Mouse (Mus musculus): ENCODE data around the gene Camsap1. TPM values are rescaled to one million over a fixed set of nuclear protein-coding genes. Genes with fewer than 3 reads are reported as not detected.

The Camsap1 gene
- polyA plus RNA-seq, 1 experiment from 2014 or later = 14.1 TPM

- Histone ChIP-seq H3K9me3 (replicated peaks; ENCODE audit: control insufficient read depth, low read length) (no peaks in the 10 kb centered on the region), H3K9ac (ENCODE audit: low read depth, low read length) (no peak overlapping the region), H3K27ac (ENCODE audit: low read depth, low read length) (no peak overlapping the region), H3K4me2 (no peak overlapping the region), H3K4me3 (ENCODE audit: low read depth, low read length) (no peak overlapping the region), H3K36me3 (ENCODE audit: control insufficient read depth, insufficient read depth, low read length) (no peaks in the 10 kb centered on the region), H3K4me1 (ENCODE audit: control insufficient read depth, insufficient read depth, low read length) (no peaks in the 10 kb centered on the region; the same call in 1 of the 2 replicates), H3K27me3 (ENCODE audit: control insufficient read depth, insufficient read depth, low read length) (no peaks in the 10 kb centered on the region)
- no peak for ATAC-seq (replicated peaks; ENCODE audit: insufficient number of reproducible peaks, low FRiP score, low TSS enrichment)
- whole genome bisulfite sequencing (ENCODE audit: insufficient replicate concordance) = 86% methylated on average over 1 of the region's 1 CpGs
Measured at GRCm38 (mm10) chr2:25989651-25990050, 6.6 kb upstream of the Camsap1 start.

- Histone ChIP-seq H3K4me2 (no peak overlapping the region), H3K27me3 (ENCODE audit: control insufficient read depth, insufficient read depth, low read length) (no peaks in the 10 kb centered on the region), H3K4me3 (ENCODE audit: low read depth, low read length) (no peak overlapping the region), H3K9me3 (replicated peaks; ENCODE audit: control insufficient read depth, low read length) (no peaks in the 10 kb centered on the region), H3K4me1 (ENCODE audit: control insufficient read depth, insufficient read depth, low read length) (peaks cover 6% of the 10 kb centered on the region), H3K27ac (ENCODE audit: low read depth, low read length) (no peak overlapping the region), H3K36me3 (ENCODE audit: control insufficient read depth, insufficient read depth, low read length) (no peaks in the 10 kb centered on the region), H3K9ac (ENCODE audit: low read depth, low read length) (no peak overlapping the region)
- WGBS (ENCODE audit: insufficient replicate concordance) = 74% methylated on average over 6 of the region's 6 CpGs
- ATAC-seq (replicated peaks; ENCODE audit: insufficient number of reproducible peaks, low FRiP score, low TSS enrichment) = no peak
Measured at GRCm38 (mm10) chr2:25987817-25988216, 4.7 kb upstream of the Camsap1 start.

GRCm38 (mm10) chr2:25986601-25987000 is 3.5 kb upstream of the Camsap1 start:
- 63% methylated on average over 5 of the region's 5 CpGs for WGBS (ENCODE audit: insufficient replicate concordance)
- no peaks in the 10 kb centered on the region for H3K9me3 ChIP-seq (replicated peaks; ENCODE audit: control insufficient read depth, low read length)
- peaks cover 8% of the 10 kb centered on the region for H3K4me1 ChIP-seq (ENCODE audit: control insufficient read depth, insufficient read depth, low read length)
- no peak overlapping the region for H3K4me2 ChIP-seq
- no peaks in the 10 kb centered on the region for H3K36me3 ChIP-seq (ENCODE audit: control insufficient read depth, insufficient read depth, low read length)
- no peak overlapping the region for H3K4me3 ChIP-seq (ENCODE audit: low read depth, low read length)
- no peak for ATAC-seq (replicated peaks; ENCODE audit: insufficient number of reproducible peaks, low FRiP score, low TSS enrichment)
- no peak overlapping the region for H3K9ac ChIP-seq (ENCODE audit: low read depth, low read length)
- no peak overlapping the region for H3K27ac ChIP-seq (ENCODE audit: low read depth, low read length)
- H3K27me3 ChIP-seq (ENCODE audit: control insufficient read depth, insufficient read depth, low read length) = no peaks in the 10 kb centered on the region

- Histone ChIP-seq H3K4me1 (ENCODE audit: control insufficient read depth, insufficient read depth, low read length) (peaks cover 35% of the 10 kb centered on the region), H3K27me3 (ENCODE audit: control insufficient read depth, insufficient read depth, low read length) (no peaks in the 10 kb centered on the region), H3K36me3 (ENCODE audit: control insufficient read depth, insufficient read depth, low read length) (no peaks in the 10 kb centered on the region), H3K27ac (ENCODE audit: low read depth, low read length) (peak overlapping the region; percentile 81), H3K9me3 (replicated peaks; ENCODE audit: control insufficient read depth, low read length) (no peaks in the 10 kb centered on the region), H3K4me3 (ENCODE audit: low read depth, low read length) (peak overlapping the region; percentile 90), H3K4me2 (peak overlapping the region; percentile 93), H3K9ac (ENCODE audit: low read depth, low read length) (peak overlapping the region; percentile 95)
- ATAC-seq (replicated peaks; ENCODE audit: insufficient number of reproducible peaks, low FRiP score, low TSS enrichment) = peak; percentile 14
- under 1% methylated on average over 76 of the region's 76 CpGs for WGBS (ENCODE audit: insufficient replicate concordance)
Measured at GRCm38 (mm10) chr2:25982426-25983091, 523 bp downstream of the Camsap1 start.

GRCm38 (mm10) chr2:25982052-25982425 is 1.0 kb downstream of the Camsap1 start:
- ATAC-seq (replicated peaks; ENCODE audit: insufficient number of reproducible peaks, low FRiP score, low TSS enrichment) = no peak
- Histone ChIP-seq H3K36me3 (ENCODE audit: control insufficient read depth, insufficient read depth, low read length) (no peaks in the 10 kb centered on the region), H3K9ac (ENCODE audit: low read depth, low read length) (peak overlapping the region; percentile 95), H3K9me3 (replicated peaks; ENCODE audit: control insufficient read depth, low read length) (no peaks in the 10 kb centered on the region), H3K4me3 (ENCODE audit: low read depth, low read length) (peak overlapping the region; percentile 90), H3K4me1 (ENCODE audit: control insufficient read depth, insufficient read depth, low read length) (peaks cover 35% of the 10 kb centered on the region), H3K27me3 (ENCODE audit: control insufficient read depth, insufficient read depth, low read length) (no peaks in the 10 kb centered on the region), H3K4me2 (peak overlapping the region; percentile 93), H3K27ac (ENCODE audit: low read depth, low read length) (no peak overlapping the region; the same call in 1 of the 2 replicates)
- WGBS (ENCODE audit: insufficient replicate concordance) = 1% methylated on average over 16 of the region's 16 CpGs

- no peak overlapping the region for H3K9ac ChIP-seq (ENCODE audit: low read depth, low read length)
- 62% methylated on average over 4 of the region's 4 CpGs for WGBS (ENCODE audit: insufficient replicate concordance)
- no peak overlapping the region for H3K27ac ChIP-seq (ENCODE audit: low read depth, low read length)
- H3K27me3 ChIP-seq (ENCODE audit: control insufficient read depth, insufficient read depth, low read length) = no peaks in the 10 kb centered on the region
- no peak overlapping the region for H3K4me2 ChIP-seq
- no peaks in the 10 kb centered on the region for H3K36me3 ChIP-seq (ENCODE audit: control insufficient read depth, insufficient read depth, low read length)
- no peaks in the 10 kb centered on the region for H3K9me3 ChIP-seq (replicated peaks; ENCODE audit: control insufficient read depth, low read length)
- ATAC-seq (replicated peaks; ENCODE audit: insufficient number of reproducible peaks, low FRiP score, low TSS enrichment) = no peak
- no peak overlapping the region for H3K4me3 ChIP-seq (ENCODE audit: low read depth, low read length)
- H3K4me1 ChIP-seq (ENCODE audit: control insufficient read depth, insufficient read depth, low read length) = peaks cover 32% of the 10 kb centered on the region
Measured at GRCm38 (mm10) chr2:25978997-25979396, 4.1 kb downstream of the Camsap1 start.

GRCm38 (mm10) chr2:25977587-25978239 is 5.4 kb downstream of the Camsap1 start:
- no peak for ATAC-seq (replicated peaks; ENCODE audit: insufficient number of reproducible peaks, low FRiP score, low TSS enrichment)
- no peaks in the 10 kb centered on the region for H3K27me3 ChIP-seq (ENCODE audit: control insufficient read depth, insufficient read depth, low read length)
- no peaks in the 10 kb centered on the region for H3K36me3 ChIP-seq (ENCODE audit: control insufficient read depth, insufficient read depth, low read length)
- H3K4me3 ChIP-seq (ENCODE audit: low read depth, low read length) = no peak overlapping the region
- H3K4me2 ChIP-seq = no peak overlapping the region
- no peak overlapping the region for H3K9ac ChIP-seq (ENCODE audit: low read depth, low read length)
- H3K9me3 ChIP-seq (replicated peaks; ENCODE audit: control insufficient read depth, low read length) = no peaks in the 10 kb centered on the region
- no peak overlapping the region for H3K27ac ChIP-seq (ENCODE audit: low read depth, low read length)
- peaks cover 37% of the 10 kb centered on the region for H3K4me1 ChIP-seq (ENCODE audit: control insufficient read depth, insufficient read depth, low read length)
- WGBS (ENCODE audit: insufficient replicate concordance) = 54% methylated on average over 7 of the region's 7 CpGs

- H3K27ac ChIP-seq (ENCODE audit: low read depth, low read length) = no peak overlapping the region
- H3K9ac ChIP-seq (ENCODE audit: low read depth, low read length) = no peak overlapping the region
- no peaks in the 10 kb centered on the region for H3K36me3 ChIP-seq (ENCODE audit: control insufficient read depth, insufficient read depth, low read length)
- H3K4me2 ChIP-seq = no peak overlapping the region
- no peaks in the 10 kb centered on the region for H3K9me3 ChIP-seq (replicated peaks; ENCODE audit: control insufficient read depth, low read length)
- H3K4me3 ChIP-seq (ENCODE audit: low read depth, low read length) = no peak overlapping the region
- 88% methylated on average over 4 of the region's 4 CpGs for WGBS (ENCODE audit: insufficient replicate concordance)
- H3K4me1 ChIP-seq (ENCODE audit: control insufficient read depth, insufficient read depth, low read length) = peaks cover 42% of the 10 kb centered on the region
- no peaks in the 10 kb centered on the region for H3K27me3 ChIP-seq (ENCODE audit: control insufficient read depth, insufficient read depth, low read length)
- no peak for ATAC-seq (replicated peaks; ENCODE audit: insufficient number of reproducible peaks, low FRiP score, low TSS enrichment)
Measured at GRCm38 (mm10) chr2:25975141-25975770, 7.8 kb downstream of the Camsap1 start.
